Mouse (Mus musculus) gastrocnemius, adult 8-10 months (tissue): ENCODE data around the gene Atp9a. TPM values are rescaled to one million over a fixed set of nuclear protein-coding genes. Genes with fewer than 3 reads are reported as not detected.

Experiments
- DNase-seq, 2 experiments: peaks; one replicate each; pipeline ENCODE4 v3.0.0; 2022; ENCODE audit warnings: low spot score in 2 of 2
- total RNA-seq, 4 experiments: library from RNA; stranded (reverse); gene quantifications; 2 replicates each; pipeline ENCODE4 v1.2.4; 2022

Gene Atp9a
- total RNA-seq, 4 experiments from 2014 or later = 23.0 to 28.0 (median 26.2) TPM

DNA sequence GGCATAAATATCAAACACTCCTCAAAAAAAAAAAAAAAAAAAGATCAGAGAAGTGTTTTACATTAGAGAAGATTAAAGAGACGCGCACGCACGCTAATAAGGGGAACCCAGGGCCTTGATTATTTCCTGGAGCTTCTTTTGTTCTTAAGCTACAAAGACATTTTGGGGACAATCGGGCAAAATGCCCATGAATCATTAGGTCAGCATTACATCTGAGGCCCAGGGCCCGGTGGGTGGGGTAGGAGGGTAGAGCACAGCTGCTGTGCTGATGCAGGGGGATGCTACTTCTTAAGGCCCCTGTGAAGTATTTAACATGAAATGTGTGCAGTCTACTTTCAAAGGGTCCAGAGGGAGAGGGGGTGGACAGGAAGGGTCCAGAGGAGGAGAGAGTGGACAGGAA lies 97.4 kb downstream of the Atp9a start:
- no peak for DNase-seq

DNA sequence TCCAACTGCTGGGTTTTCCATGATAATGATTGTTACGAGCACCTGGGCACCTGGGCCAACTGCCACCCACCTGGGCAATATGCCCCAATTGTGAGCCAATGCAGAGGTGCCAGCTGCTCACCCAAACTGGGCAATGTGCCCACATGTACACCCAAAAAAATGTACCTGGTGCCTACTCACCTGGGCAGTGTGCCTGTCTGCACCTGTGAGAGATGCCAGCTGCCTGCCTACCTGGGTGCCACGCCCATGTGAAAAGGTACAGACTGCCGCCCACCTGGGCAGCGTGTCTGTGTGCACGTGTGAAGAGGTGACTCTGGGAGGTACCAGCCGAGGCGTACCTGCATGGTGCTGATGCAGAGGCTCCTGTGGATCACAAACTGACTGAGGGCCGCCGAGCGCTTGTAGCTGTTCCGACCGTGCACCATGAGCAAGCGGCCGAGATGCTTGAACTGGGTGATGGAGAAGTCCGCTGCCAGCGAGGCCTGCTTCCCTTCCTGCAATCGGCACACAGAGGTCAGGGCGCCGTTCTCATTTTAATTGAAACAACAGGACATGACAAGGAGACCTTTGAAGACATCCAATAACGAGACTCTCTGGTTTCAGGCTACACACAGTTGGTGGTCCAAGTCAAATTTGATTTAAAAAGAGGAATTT lies 98.6 kb downstream of the Atp9a start:
- DNase-seq = no peak

DNA sequence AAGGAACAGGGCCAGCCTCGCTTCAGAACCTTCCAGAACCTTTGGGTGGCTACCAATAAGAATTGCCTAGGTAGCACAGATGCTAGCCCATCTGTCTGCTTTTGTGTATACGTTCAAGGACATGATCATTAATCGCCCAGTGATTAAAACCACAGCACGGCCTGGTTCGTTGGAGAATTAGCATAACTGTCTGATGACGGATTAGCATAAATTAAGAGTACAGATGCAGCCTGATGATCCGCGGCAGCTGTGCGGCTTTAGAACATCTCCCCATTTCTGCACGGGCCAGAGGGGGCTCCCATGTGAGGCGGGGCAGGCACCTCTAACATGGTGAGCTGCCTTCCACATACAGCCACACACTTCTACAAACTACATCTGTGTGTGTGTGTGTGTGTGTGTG lies 100.0 kb downstream of the Atp9a start:
- DNase-seq = no peak

DNA sequence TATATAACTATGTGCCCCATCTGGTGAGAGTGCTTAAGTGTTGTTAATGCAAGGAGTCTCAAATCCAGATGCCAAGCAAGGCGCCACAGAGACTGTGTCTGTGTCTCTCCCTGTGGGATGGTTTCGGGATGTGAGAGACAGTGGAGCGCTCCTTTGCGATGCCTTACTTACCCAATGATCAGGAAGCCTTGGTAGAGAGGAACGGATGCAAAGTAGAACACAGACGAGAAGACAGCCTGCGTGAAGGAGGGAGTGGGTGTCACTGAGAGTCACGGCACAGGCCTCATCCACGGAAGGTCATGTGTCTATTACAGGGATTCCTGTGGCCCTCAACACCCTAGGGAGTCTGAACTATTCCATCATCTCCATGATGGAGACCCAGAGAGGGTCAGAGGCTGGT lies 101.7 kb downstream of the Atp9a start:
- DNase-seq = no peak

DNA sequence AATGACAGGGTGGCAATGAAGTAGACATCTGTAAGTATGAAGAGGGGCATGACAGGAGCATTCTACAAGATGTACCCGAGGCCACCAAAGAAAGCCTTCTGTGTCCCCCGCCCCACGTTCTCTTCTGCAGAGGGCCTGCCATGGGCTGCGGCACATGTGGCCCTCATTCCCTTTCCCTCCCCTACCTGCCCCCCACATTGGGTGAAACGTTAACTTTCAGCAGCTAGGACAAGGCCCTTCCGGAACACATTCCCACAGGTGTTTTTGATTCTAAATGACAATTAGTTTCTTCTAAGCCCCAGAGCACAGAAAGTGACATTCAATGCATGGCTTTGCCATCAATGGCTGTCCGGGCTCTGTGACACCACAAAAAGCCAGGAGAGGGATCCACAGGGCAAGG lies 107.3 kb downstream of the Atp9a start:
- DNase-seq = no peak

DNA sequence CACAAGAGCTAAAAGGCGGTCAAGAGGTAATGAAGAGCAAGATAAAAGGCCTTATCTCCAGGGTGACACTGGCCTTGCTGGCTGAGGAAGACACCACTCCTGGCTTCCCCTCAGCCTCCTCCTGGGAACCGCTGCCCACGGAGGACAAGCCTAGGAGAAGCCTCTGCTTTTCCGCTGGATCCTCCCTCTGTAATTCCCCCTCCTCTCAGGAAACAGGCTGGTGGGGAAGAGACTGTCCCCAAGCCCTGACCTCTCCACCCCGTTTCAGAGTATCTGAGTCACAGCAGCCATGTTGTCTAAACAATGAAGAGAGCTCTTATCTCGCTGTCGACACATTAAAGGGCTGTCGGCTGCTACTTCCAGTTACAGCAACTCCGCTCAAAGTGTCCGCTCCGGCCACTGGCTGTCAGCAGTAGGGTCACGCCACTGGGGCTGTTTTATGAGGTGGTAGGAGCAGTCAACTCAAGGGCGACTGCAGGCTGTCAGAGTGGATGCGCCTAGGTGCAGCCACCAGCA lies 108.8 kb downstream of the Atp9a start:
- DNase-seq = no peak

DNA sequence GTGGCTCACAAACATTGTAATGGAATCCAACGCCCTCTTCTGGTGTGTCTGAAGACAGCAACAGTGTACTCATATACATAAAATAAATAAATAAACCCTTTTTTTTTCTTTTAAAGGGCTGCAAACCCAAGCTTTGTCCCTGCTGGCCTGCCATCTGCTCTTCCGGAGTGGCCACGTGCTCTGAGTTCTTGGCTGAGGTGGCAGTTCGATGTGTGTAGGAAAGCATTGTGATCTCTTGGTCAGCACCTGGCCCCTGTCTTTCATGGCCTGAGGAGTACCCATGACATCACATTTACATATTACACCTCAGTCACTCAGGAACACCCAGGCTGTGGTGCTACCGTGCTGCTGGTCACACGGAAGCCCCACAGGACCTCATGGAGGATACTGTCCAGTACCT lies 109.7 kb downstream of the Atp9a start:
- DNase-seq = no peak

DNA sequence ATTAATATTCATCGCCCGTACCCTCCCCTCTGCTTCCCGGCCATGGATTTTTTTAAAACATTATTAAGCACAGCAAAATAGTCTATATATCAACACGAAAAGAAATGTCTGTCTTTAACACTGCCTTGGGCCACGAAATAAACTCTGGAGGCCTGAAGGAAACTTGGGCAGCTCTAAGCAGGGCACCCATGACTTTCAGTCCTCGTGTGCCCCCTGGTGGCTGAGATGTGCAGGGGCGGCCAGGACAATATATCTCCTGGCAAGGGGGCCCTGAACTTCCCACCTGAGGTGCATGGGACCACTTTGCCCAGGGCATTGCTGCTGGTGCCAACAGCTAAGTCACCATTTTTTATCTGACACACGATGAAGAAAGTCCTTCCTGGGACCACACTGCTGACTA lies 113.4 kb downstream of the Atp9a start:
- DNase-seq = peak; percentile 69 to 71

DNA sequence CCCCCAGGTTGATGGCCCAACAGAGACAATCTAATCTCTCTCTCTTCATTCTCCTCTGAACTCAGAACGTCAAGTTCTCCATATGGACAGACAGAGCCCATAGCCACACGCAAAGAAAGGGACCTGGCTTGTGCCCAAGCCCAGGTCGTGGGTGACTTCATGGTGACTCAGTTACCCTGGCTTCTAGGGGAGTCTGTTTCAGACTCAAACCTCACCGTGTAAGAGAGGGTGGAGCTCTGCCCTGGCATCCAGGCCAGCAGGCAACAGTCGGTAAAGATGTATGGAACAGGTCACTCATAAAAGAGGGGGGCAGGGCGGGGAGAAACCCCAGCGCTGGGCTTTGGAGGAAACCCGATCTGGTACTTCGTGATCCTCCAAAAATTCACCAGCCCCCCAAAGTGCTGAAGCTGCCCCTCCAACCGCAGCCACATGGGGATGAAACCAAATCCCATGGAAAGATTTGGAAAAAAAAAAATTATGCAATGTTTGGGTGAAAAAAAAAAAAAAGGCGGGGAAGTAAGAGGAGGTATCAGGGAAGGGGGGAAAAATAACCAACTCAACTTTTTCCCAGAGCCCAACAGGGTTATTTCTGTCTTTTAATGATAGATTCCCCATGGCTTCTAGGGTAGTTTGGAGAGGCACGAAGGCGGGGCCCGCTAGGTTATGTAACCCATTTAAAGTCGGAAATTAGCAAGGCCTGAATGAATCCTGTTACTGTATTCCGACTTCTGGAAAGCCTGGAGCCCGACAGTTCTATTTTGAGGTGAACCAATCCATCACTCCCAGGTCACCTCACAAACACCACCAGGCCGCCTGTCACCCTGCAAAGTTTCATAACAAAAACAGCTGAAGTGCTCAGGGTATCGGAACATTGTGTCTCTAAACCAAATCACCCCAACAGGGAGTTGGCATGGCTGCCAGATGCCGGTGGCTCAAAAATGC lies 114.1 kb downstream of the Atp9a start:
- DNase-seq = peak; percentile 37

DNA sequence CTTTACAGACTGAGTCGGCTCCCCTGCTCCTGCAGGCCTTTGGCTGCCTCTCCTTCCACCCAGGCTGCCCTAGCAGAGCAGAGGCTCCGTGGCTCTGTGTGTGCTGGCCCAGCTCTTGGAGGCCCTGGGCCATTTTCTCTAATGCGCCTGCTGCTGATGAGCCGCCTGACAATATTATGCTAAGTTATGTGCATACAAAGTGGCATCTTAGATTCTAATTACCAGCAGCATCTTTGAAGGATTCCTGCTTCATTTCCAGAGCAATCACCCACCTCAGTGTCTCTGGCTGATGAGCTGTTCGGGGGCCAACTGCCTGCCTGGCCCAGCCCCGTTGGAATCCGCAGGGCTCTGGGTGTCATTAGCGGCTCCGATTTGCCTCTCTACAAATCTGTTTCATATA lies 115.8 kb downstream of the Atp9a start:
- no peak for DNase-seq

DNA sequence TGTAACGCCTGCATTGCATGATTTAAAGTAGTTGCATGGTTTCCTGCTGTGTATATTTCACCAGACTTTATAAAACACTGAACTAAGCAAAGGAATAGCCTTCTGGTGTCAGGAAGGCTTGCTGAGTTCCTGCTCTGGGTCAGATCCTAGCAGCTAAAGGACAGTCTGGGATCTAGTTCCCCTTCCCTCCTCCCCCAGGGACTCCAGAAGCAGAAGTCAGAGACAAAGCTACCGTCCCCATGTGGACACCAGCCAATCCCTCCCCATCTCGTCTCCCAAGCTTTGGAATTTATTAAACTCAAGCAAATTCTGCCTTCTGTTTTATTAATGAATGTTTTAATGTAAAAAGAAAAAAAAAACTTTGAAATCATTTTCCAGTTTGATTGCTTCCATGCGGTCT lies 117.1 kb downstream of the Atp9a start:
- no peak for DNase-seq

DNA sequence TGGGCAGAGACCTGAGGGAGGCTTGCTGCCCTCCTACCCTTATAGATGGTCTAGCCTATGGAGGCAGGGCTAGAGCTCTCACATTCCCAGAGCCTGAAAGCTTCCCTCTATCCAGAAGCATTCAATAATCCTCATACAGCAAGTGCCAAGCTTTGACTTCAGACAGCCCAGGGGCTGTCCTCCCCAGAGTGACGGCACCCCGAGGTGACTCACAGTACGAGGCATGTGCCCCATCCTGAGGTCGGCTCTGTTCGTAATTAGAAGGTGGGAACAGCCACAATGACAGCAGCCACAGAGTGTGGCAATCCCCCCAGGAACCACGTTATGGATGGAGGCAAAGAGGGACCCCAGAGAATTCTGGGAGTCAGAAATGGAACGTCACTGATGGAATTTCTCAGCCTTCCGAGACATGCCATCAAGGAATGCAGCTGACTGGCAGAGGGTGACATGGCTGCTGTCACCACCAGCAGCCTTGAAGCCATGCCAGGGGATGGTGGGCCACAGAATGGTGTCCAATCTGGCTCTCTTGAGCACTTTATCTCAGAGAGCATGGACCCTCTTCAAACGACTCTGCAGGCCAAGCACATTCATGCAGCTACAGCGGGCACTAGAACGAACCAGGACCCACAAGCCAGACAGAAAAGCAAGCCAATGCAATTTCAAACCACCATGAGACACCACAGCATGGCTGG lies 121.0 kb downstream of the Atp9a start:
- DNase-seq = no peak

DNA sequence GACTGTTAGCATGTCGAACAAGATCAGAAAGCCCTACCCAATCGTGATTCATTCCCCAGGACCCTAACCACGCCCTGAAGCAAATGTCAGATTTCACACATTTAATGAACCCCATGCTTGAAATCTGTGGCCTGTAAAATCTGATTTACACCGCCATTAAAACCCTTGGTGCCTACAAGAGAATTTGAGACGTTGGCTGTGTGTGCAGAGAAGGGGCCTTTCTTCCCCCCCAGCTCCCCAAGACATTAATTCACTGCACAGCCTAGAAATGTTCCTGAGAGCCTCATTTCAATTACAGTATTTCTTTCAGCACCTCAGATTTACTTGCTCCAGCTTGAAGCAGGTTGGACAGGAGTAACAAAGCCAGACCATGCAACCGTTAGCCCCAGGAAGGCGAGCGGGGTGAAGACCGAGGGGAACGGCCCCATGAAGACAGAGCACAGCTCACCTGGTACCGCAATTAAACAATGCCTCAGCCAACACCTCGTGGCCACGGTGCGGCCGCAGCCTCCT lies 123.9 kb downstream of the Atp9a start:
- no peak for DNase-seq

DNA sequence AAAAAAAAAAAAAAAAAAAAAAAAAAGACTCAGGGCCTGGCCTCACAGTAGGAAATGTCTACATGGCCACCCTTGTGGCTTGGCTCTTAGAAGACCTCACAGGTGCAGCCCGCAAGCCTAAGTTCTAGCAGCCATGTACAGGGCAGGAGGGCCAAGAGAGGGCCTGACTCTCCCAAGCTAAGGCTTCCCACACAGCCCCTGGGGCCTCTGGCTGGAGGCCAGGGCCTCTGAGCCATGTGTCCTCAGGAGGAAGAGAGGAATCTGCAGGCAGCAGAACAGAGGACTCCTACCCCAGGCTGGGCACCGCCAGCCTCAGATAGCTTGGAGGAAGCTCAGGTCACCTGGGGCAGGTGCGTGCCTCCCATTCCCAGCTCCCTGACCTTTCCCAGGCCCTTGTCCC lies 127.0 kb downstream of the Atp9a start:
- no peak for DNase-seq

DNA sequence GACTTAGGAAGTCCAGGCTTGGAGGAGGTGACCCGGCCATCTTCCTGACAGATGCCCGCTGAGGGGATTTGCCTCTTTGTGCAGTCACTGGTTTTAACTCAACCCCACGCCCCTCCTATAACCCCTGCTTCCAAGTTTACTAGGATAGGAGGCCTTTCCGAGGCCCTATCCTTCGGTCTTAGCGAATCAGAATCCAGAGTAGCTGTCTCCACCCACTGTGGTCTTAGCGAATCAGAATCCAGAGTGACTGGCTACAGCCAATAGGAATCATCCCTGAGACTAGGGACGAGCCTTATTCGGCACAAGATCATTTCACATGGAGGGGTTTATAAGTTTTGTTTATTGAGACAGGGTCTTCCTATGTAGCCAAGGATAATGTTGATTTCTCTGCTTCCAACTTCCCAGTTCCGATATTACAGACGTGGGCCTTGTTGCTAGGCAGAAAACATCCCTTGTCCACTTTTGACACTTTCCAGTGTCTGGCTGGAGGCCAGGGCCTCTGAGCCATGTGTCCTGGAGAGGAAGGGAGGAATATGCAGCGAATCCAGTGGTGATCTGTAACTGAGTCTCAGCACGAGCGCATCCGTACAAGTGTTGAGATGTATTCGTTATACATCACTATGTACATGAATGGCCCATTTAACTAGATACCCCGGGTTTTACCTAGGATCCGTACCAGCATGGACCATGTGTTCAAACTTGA lies 127.9 kb downstream of the Atp9a start:
- no peak for DNase-seq

DNA sequence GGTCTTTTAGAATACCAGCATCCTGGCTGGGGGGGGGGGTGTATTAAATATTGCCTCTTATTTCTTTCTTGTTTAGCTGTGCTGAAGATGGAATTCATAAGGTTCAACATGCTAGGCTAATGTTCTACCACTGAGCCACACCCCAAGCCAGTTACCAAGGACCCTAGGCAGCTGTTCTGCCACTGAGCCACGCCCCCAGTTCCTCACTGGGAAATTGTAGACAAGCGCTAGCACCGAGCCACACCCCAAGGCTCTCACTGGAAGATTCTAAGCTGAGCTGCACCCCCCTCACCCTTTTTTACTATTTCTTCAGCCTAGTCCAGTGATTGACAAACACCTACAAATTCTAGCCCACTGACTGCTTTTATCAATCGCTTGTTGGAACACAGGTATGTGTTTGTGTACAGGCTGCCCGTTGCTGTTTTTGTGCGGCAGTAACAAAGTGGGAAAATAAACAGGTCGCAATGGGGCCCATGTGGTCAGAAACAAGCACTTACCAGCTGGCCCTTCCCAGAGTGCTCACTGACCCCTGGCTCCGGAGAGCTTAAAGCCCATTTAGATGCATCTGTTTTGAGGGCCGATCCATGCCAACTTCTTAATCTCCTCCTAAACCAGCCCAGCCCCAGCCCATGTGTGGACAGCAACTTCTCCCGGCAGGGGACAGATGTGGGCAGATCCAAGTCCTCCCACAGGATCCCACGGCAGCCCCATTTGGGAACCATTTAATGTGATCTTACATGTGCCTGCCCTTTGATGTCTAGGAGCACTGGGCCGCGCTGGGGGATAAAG lies 128.9 kb downstream of the Atp9a start:
- DNase-seq = no peak

DNA sequence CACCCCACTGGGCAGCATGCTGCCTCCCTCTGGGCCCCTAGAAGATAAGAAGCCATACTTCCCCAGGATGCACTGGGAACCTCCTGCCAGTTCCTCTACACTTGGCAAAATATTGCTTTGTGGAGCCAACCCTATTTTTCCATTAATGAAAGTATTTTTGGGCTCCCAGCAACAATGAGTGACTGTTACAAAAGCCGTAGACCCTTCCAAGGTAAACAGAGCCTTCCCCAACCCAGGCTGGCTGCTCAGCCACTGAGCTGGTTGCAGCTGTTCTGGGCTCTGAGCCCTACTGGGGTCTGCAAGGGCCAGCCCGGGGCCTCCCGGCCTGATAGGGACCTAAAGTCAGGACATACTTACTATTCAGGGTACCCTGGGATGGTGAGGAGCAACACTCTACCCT lies 131.3 kb downstream of the Atp9a start:
- no peak for DNase-seq

DNA sequence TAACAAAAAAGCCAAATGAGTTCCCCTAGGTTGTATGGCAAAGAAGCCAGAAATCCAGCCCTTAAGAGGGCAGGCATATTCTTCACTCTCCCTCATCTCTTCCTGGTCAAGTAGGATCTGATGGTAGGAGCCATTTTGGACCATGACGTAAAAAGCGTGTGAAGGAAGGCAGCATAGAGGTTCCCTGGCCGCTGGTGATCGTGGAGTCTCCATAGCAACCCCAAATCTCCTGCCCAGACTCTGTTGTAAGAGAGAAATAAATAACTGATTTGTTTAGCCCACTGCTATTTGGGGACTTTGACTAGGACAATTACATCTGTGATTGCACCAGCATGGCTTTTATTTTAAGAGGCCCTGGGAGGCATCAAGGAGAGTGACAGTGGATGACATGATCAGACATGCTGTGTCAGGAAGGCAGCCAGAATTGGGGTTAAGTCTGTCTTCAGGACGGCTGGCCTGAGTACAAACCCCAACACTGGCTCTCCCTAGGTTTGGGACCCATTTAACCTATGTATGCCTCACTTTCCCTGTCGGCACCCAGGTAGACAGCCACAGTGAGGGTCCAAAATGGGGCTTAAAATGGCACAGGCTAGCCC lies 132.5 kb downstream of the Atp9a start:
- DNase-seq = no peak

DNA sequence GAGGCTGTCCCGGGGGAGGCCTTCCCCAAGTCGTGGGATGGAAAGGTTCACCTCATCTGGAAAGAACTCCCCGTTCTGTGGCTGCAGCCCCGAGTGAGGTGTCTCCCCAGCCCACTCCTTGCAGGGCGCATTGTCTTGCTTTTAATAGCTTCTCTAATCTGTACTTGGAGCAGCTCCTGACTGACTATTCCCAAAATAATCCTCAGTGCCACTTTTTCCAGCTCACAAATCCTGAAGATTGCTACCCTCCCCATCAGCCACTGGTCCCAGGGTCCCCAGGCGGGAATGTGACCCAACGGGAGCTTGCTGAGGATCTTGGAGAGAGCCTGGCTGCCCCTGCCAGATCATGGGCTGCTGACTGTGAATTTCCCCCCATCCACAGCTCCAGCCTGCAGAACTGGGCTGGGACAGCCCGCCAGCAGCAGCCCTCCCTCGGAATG lies 134.1 kb downstream of the Atp9a start:
- DNase-seq = no peak

DNA sequence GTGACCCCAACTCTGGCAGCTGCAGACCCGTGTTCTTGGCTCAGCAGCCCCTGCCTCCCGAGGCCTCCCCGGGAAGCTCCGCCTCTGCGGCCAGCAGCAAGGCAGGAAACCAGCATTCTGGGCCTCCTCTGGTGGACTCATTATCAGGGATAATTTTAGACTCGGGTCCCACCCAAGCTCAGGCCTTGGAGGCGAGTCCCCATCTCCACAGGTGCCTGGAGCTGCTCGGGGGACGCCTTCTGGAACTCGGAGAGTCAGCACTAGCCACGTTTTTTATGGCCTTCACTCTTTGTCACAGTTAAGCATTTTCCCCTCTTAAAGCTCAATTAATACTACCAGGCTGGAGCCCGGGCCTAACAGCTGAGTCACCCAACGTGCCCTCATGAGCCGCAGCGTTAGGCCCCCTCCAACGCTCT lies 137.5 kb downstream of the Atp9a start:
- DNase-seq = peak in 1 of 2 experiments; percentile 39
